Mouse (Mus musculus) spleen, adult 2 months (tissue): Measurements from ENCODE around the gene Arfgap3.

Source experiments
- CTCF ChIP-seq: fragments of 200-500 bp; IDR thresholded peaks from 2 replicates; pipeline ENCODE4 v1.5.1; 2011; ENCODE audit warnings: mild to moderate bottlenecking, inconsistent platforms; ENCODE audit not compliant: insufficient read depth, insufficient read length, insufficient replicate concordance; ENCODE audit errors: extremely low read depth
- POLR2A ChIP-seq: fragments of 200-500 bp; IDR thresholded peaks from 2 replicates; pipeline ENCODE4 v1.6.1; 2011; ENCODE audit warnings: low read depth, low read length, inconsistent platforms

DNA sequence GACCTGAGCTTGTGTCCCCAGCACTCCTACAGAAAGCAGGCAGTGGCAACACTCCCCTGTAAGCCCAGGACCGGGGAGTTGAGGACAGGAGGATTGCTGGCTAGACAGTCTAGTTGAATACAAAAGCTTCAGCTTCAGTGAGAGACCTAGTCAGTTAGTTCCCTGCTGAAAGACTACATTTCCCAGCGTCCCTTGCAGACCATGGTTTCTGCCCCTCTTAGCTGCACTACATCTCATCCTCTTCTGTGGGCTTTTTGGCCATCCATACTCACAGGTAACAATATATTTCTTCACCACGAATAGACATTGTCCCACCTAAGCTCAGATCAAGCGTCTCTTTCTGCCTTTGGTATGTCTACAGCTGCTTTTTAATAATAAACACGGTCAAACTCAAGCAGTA is 67.7 kb downstream of the Arfgap3 start:
- TF ChIP-seq POLR2A (no peak), CTCF (no peak)
